Mouse (Mus musculus) liver, embryonic 11.5 days (tissue): ENCODE results near the gene Dctn3. TPM values are rescaled to one million over a fixed set of nuclear protein-coding genes. Genes with fewer than 3 reads are reported as not detected.

Experiments used
- ATAC-seq: fragments of 200-750 bp; cut with Nextera tagmentation; replicated peaks from 2 replicates; pipeline ENCODE4 v1.8.0; 2017; ENCODE audit warnings: moderate number of reproducible peaks, mild to moderate bottlenecking, moderate TSS enrichment, moderate library complexity; ENCODE audit not compliant: low FRiP score
- DNase-seq: peaks from one replicate; pipeline ENCODE4 v3.0.0-alpha.2; 2017; ENCODE audit warnings: low spot score
- H3K27ac ChIP-seq: fragments of 300-500 bp; sonication (generic); 2 replicates; pipeline ENCODE4 v1.5.1; 2014; ENCODE audit warnings: mild to moderate bottlenecking, low read depth, low read length, control low read depth
- H3K27me3 ChIP-seq: fragments of 300-500 bp; sonication (generic); replicated peaks from 2 replicates; pipeline ENCODE4 v1.6.1; 2014; ENCODE audit warnings: low read length, mixed read lengths; ENCODE audit not compliant: control insufficient read depth, insufficient read depth
- H3K36me3 ChIP-seq: fragments of 300-500 bp; sonication (generic); 2 replicates; pipeline ENCODE4 v1.6.1; 2014; ENCODE audit warnings: mild to moderate bottlenecking, low read length, moderate library complexity, mixed read lengths; ENCODE audit not compliant: control insufficient read depth, insufficient read depth
- H3K4me1 ChIP-seq: fragments of 300-500 bp; sonication (generic); replicated peaks from 2 replicates; pipeline ENCODE4 v1.6.1; 2014; ENCODE audit warnings: low read length, mixed read lengths; ENCODE audit not compliant: control insufficient read depth, insufficient read depth
- H3K4me2 ChIP-seq: fragments of 300-500 bp; sonication (generic); 2 replicates; pipeline ENCODE4 v1.6.1; 2014; ENCODE audit warnings: mild to moderate bottlenecking, control low read depth, moderate library complexity
- H3K4me3 ChIP-seq: fragments of 300-500 bp; sonication (generic); 2 replicates; pipeline ENCODE4 v1.5.1; 2014; ENCODE audit warnings: low read depth, low read length, control low read depth
- H3K9ac ChIP-seq: fragments of 300-500 bp; sonication (generic); 2 replicates; pipeline ENCODE4 v1.6.1; 2014; ENCODE audit warnings: low read depth, low read length, control low read depth
- H3K9me3 ChIP-seq: fragments of 300-500 bp; sonication (generic); 2 replicates; pipeline ENCODE4 v1.6.1; 2016; ENCODE audit warnings: low read length, inconsistent platforms, mixed read lengths; ENCODE audit not compliant: control insufficient read depth
- whole genome bisulfite sequencing: fragments of 180-500 bp; shearing (Covaris S2); extraction: QIAGEN DNeasy Blood & Tissue Kit; methylation state at CpG from one replicate; pipeline ENCODE4 v1.1.7; 2014; 5-methylcytosine and 5-hydroxymethylcytosine counted together
- polyA plus RNA-seq: library from polyadenylated mRNA; unstranded; fragments of >200 nt; fragmentation: Nextera tagmentation; extraction: Ambion mirVana; gene quantifications from 2 replicates; pipeline ENCODE4 v1.2.1, GENCODE M21; 2014

Dctn3 gene
- polyA plus RNA-seq, 1 experiment from 2014 or later: 118 TPM

DNA sequence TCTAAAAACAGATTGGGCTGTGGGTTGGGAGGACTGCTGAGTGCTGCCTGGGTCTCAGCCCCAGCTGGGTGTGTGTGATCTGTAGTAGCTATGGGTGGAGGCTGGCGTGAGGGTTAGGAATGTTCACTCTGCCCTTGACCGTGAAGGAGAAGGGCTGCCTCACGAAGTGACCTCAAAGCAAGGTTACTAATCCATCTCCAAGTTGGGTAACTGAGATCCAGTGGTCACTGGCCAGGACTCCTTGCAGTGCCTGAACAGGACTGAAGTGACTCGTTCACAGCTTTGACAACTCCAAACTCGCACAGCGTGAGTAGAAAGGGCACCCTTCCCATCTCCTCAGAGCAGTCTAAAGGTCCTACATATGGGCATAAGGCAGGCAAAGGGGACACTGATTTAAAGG is 44.1 kb downstream of the Dctn3 start:
- DNase-seq: no peak
- Histone ChIP-seq H3K4me1 (peaks cover 16% of the 10 kb centered on the region), H3K9me3 (no peaks in the 10 kb centered on the region), H3K4me3 (no peak overlapping the region), H3K4me2 (no peak overlapping the region), H3K36me3 (no peaks in the 10 kb centered on the region), H3K27ac (no peak overlapping the region), H3K9ac (no peak overlapping the region), H3K27me3 (peaks cover 38% of the 10 kb centered on the region)
- no peak for ATAC-seq
- 61% methylated on average over 6 of the region's 6 CpGs for WGBS

- Histone ChIP-seq H3K9ac (no peak overlapping the region), H3K36me3 (no peaks in the 10 kb centered on the region), H3K27me3 (peaks cover 40% of the 10 kb centered on the region), H3K9me3 (no peaks in the 10 kb centered on the region), H3K4me2 (no peak overlapping the region), H3K27ac (no peak overlapping the region), H3K4me3 (no peak overlapping the region), H3K4me1 (peaks cover 21% of the 10 kb centered on the region)
- ATAC-seq (no peak), DNase-seq (no peak)
- WGBS: 51% methylated on average over 13 of the region's 13 CpGs
Observed at GRCm38 (mm10) chr4:41677006-41677629, 45.9 kb downstream of the Dctn3 start.

GRCm38 (mm10) chr4:41676248-41677005 is 46.5 kb downstream of the Dctn3 start:
- 39% methylated on average over 17 of the region's 17 CpGs for WGBS
- H3K9ac ChIP-seq: no peak overlapping the region
- no peak for DNase-seq
- H3K4me2 ChIP-seq: no peak overlapping the region
- H3K27me3 ChIP-seq: peaks cover 37% of the 10 kb centered on the region
- H3K4me3 ChIP-seq: no peak overlapping the region
- no peaks in the 10 kb centered on the region for H3K36me3 ChIP-seq
- peaks cover 26% of the 10 kb centered on the region for H3K4me1 ChIP-seq
- no peak for ATAC-seq
- H3K9me3 ChIP-seq: no peaks in the 10 kb centered on the region
- H3K27ac ChIP-seq: no peak overlapping the region; the same call in 1 of the 2 replicates

GRCm38 (mm10) chr4:41673186-41673585 is 49.8 kb downstream of the Dctn3 start:
- Histone ChIP-seq H3K4me3 (no peak overlapping the region), H3K9me3 (no peaks in the 10 kb centered on the region), H3K9ac (no peak overlapping the region), H3K27me3 (peaks cover 39% of the 10 kb centered on the region), H3K36me3 (no peaks in the 10 kb centered on the region), H3K27ac (no peak overlapping the region), H3K4me2 (no peak overlapping the region), H3K4me1 (peaks cover 17% of the 10 kb centered on the region)
- DNase-seq (no peak), ATAC-seq (no peak)
- 65% methylated on average over 19 of the region's 19 CpGs for WGBS

DNA sequence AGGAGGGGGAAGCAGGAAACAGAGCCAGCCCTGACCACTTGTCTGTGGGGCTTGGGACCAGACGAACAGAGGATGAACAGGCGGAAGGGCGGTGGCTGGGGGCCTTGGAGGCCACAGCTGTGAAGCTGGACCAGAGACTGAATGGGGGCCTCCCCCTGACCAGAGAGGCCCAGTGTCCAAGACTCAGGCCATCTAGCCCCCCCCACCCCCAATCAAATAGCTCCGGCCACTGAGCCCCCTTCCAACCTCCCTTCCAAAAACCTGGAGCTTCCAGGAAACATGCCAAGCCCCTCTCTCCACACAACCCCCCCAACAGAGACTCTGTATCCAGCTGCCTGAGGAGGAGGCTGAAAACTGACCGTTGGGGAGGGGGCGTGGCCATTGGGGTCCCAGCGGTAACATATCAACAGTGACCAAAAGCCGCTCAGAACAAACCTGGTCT is 50.4 kb downstream of the Dctn3 start:
- Histone ChIP-seq H3K4me1 (peaks cover 17% of the 10 kb centered on the region), H3K4me2 (no peak overlapping the region), H3K36me3 (no peaks in the 10 kb centered on the region), H3K9me3 (no peaks in the 10 kb centered on the region), H3K27ac (no peak overlapping the region), H3K27me3 (peaks cover 39% of the 10 kb centered on the region), H3K4me3 (no peak overlapping the region), H3K9ac (no peak overlapping the region)
- WGBS: 29% methylated on average over 8 of the region's 8 CpGs
- DNase-seq (no peak), ATAC-seq (no peak)

DNA sequence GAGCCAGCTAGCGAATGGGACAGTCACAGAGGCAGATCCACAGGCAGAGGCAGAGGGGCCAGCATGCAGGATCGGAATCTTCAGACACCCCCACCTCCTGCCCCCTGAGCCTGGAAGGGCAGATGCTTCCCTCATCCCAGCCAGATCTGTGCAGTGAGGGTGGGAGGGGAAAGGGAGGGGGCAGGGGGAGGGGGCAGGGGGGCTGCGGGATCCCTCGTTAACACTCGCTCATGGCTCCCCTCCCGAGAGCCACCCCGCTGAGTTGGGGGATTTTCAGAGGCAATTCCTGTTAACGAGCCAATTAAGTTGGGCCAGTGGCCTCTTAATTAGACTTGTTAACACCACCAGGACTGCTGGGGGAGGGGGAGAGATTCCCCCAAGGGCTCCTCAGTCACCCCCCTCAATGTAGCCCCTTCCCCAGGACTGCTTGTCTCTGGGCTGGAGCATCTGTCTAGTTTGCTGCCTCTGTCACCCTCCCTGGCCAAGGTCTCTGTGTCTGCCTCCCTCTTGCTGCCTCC is 50.9 kb downstream of the Dctn3 start:
- H3K27ac ChIP-seq: no peak overlapping the region
- 18% methylated on average over 8 of the region's 8 CpGs for WGBS

GRCm38 (mm10) chr4:41671500-41671899 is 51.5 kb downstream of the Dctn3 start:
- peaks cover 36% of the 10 kb centered on the region for H3K27me3 ChIP-seq
- 46% methylated on average over 5 of the region's 5 CpGs for WGBS
- H3K4me3 ChIP-seq: no peak overlapping the region

More for the DNA sequence above, 50.9 kb downstream of the Dctn3 start:
- Histone ChIP-seq H3K4me3 (no peak overlapping the region), H3K9ac (no peak overlapping the region), H3K4me1 (peaks cover 17% of the 10 kb centered on the region), H3K27me3 (peaks cover 39% of the 10 kb centered on the region), H3K9me3 (no peaks in the 10 kb centered on the region), H3K36me3 (no peaks in the 10 kb centered on the region), H3K4me2 (no peak overlapping the region)
- ATAC-seq: no peak
- DNase-seq: no peak

GRCm38 (mm10) chr4:41670836-41671235 is 52.1 kb downstream of the Dctn3 start:
- no peak overlapping the region for H3K4me2 ChIP-seq
- H3K4me1 ChIP-seq: peaks cover 10% of the 10 kb centered on the region; the same call in 1 of the 2 replicates
- no peak overlapping the region for H3K27ac ChIP-seq
- H3K27me3 ChIP-seq: peaks cover 33% of the 10 kb centered on the region
- DNase-seq (no peak), ATAC-seq (no peak)
- no peak overlapping the region for H3K4me3 ChIP-seq
- 80% methylated on average over 18 of the region's 18 CpGs for WGBS
- H3K36me3 ChIP-seq: no peaks in the 10 kb centered on the region
- no peak overlapping the region for H3K9ac ChIP-seq
- H3K9me3 ChIP-seq: no peaks in the 10 kb centered on the region

More at GRCm38 (mm10) chr4:41671500-41671899, 51.5 kb downstream of the Dctn3 start:
- Histone ChIP-seq H3K36me3 (no peaks in the 10 kb centered on the region), H3K9ac (no peak overlapping the region), H3K4me2 (no peak overlapping the region), H3K4me1 (peaks cover 16% of the 10 kb centered on the region), H3K9me3 (no peaks in the 10 kb centered on the region), H3K27ac (no peak overlapping the region)
- no peak for ATAC-seq
- DNase-seq: no peak
